Mouse (Mus musculus) liver, embryonic 14.5 days (tissue): ENCODE results near the gene Zswim7.

Experiments
- CTCF ChIP-seq: IDR thresholded peaks from 2 replicates; pipeline ENCODE4 v1.5.1; 2016; ENCODE audit warnings: antibody characterized with exemption, low read depth, control low read depth
- EP300 ChIP-seq: IDR thresholded peaks from 2 replicates; pipeline ENCODE4 v1.6.1; 2016; ENCODE audit warnings: antibody characterized with exemption, low read depth

DNA sequence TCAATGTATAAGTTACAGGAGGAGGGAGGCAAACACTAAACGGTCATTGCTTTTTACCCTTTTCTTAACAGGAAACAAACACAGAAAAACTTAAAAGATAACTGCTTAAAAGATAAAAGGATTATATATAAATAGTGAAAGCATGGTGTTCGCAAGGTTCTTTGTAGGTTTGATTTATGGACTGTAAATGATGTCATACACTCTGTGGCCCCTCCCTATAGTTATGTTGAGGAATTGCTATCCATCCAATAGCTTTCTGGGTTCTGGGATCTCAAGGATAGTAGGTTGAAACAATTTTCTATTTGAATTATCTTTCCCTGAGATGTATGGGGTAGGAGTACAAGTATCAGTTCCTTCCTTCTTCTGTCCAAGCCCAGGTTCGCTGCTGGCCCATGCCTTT lies 38.9 kb upstream of the Zswim7 start:
- TF ChIP-seq CTCF = no peak
- TF ChIP-seq EP300 = no peak
